Mouse (Mus musculus) liver (tissue): ENCODE measurements around the gene Tcf19.
"Not testable (repeated sequence)": the region's sequence is repeated elsewhere in the genome, so short reads cannot be mapped to it uniquely, and the experiment has no call there.

Experiments
- DNase-seq: peaks from one replicate; pipeline ENCODE4 v3.0.0-alpha.2; 2020; ENCODE audit warnings: mixed read lengths

The Tcf19 gene

DNA sequence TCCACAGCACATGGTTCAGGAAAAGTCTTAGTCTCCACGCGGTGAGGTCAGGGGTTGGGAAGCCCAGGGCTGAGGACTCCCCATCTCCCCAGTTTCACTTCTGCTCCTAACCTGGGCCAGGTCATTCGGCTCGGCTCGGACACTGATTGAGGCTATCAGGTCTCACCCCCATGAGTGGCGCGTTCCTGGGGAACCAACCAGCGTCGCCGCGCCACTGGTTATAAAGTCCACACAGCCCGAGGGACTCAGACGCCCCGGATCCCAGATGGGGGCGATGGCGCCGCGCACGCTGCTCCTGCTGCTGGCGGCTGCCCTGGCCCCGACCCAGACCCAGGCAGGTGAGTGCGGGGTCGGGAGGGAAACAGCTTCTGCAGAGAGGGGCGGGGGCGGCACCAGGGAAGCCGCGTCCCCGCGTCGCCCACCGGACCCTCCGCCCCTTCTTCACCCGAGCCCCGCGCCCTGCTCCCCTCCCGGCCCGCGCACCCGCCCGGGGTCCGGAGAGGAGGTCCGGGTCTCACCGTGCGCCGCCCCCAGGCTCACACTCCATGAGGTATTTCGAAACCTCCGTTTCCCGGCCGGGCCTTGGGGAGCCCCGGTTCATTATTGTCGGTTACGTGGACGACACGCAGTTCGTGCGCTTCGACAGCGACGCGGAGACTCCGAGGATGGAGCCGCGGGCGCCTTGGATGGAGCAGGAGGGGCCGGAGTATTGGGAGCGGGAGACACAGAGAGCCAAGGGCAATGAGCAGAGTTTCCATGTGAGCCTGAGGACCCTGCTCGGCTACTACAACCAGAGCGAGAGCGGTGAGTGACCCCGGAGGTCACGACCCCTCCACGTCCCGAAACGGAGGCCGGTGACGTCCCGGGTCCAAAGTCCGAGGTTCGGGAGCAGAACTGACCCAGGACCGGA lies 46.5 kb downstream of the Tcf19 start, which contains the start of gene H2-Q10:
TSS of gene H2-Q10 (plus strand) at position 248 of the 910 bp plus-strand sequence.
- DNase-seq = peak; percentile 61

DNA sequence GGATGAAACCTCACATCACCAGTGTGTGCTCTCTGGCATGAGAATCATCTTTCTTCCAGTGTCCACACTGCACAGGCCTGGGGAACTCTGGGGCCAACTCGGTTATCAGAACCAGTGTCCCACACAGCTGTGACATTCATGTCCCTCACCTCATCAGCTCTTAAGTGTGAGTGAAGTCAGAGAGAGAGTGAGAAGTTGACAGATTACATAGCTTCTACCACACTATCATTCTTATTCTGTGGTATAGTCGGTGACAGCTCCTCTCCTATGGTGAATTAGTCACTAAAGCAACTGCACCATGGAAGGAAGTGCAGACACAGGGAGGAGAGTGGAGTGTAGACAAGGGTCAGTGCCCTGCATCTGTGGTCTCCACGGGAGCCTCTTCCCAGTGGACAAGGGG lies 47.7 kb downstream of the Tcf19 start:
- not testable (repeated sequence) for DNase-seq

DNA sequence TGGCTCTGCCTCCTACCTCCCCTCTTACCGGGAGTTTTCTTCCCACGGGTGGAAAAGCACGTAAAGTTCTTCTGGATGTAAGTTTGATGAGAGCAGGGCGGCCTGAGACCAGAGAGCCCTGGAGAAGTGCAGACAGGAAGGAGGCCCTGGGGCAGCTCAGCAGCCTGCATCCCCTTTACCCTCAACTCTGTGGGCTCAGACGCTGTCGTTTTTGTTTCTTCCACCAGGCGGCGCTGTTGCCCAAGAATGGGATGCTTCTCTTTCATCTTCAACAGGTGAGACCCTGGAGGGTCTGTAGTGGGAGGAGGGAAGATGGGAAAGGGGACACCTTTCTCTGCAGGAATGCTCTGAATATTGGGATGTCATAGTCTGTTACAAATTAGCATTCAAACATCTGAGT lies 51.0 kb downstream of the Tcf19 start:
- DNase-seq = peak; percentile 45
